ENCODE assay signal across 26 mouse cellular contexts in the genomic region with DNA sequence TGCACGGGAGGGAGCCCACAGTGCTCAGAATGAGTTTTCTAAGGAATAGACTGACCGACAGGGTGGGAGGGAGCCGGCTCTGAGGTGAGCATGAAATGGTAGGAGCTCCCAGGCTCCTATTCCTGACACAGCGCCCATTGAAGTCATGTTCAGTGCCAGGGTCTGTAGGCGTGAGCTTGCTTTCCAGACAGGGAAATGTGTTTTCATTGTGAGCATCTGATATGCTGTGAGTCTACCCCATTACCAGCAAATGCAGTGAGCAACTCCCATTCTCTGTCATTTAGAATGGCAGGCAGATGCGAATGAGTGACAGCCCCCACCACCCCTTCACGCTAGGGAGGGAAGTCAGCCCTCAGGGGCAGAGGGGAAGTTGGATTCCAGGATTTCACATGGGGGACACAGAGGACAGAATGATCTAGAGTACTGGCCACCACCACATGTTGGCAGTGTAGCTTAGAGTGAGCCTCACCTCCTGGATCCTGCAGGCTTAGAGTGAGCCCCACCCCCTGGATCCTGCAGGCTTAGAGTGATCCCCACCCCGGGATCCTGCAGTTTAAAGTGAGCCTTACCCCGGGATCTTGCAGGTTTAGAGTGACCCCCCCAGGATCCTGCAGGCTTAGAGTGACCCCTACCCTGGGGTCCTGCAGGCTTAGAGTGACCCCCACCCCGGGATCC.
DNase-seq lines count a peak whose midpoint lies in the region; ATAC-seq and TF ChIP-seq lines count a peak whose summit lies in the region.
"Had no signal": no experiment of that assay in that cellular context is flagged by ENCODE, and none has a peak within 500 bp of the region (broad histone marks: within the 10 kb centered on the region; RNA-seq: fewer than 3 reads in every experiment).

No protein-coding gene starts in this region.

- H3K9me3 ChIP-seq in forebrain, embryonic 16.5 days (ENCODE audit: control insufficient read depth, low read length), result no peaks in the 10 kb centered on the region
- no peaks in the 10 kb centered on the region for H3K9me3 ChIP-seq in forebrain, embryonic 14.5 days (replicated peaks; ENCODE audit: control insufficient read depth, low read length)
- H3K9me3 ChIP-seq in intestine, postnatal 0 days (ENCODE audit: control insufficient read depth), result no peaks in the 10 kb centered on the region
- no peaks in the 10 kb centered on the region for H3K9me3 ChIP-seq in intestine, embryonic 16.5 days (ENCODE audit: control insufficient read depth, low read length)
- H3K9me3 ChIP-seq: embryonic facial prominence, embryonic 15.5 days; heart, embryonic 15.5 days; kidney, embryonic 15.5 days; limb, embryonic 12.5 days; stomach, embryonic 15.5 days had no signal

- H3K4me3 ChIP-seq in forebrain, embryonic 16.5 days (replicated peaks; ENCODE audit: low read length), result no peak overlapping the region
- no peak overlapping the region for H3K4me3 ChIP-seq in forebrain, embryonic 14.5 days (ENCODE audit: low read depth, low read length)
- H3K4me3 ChIP-seq in intestine, postnatal 0 days (ENCODE audit: low read depth, low read length), result no peak overlapping the region
- no peak overlapping the region for H3K4me3 ChIP-seq in intestine, embryonic 16.5 days (ENCODE audit: low read length)
- H3K4me3 ChIP-seq: embryonic facial prominence, embryonic 15.5 days; heart, embryonic 15.5 days; kidney, embryonic 15.5 days; limb, embryonic 12.5 days; stomach, embryonic 15.5 days had no signal

- H3K27ac ChIP-seq in forebrain, embryonic 16.5 days (ENCODE audit: low read length), result peak overlapping the region; percentile 43; the same call in 1 of the 2 replicates
- H3K27ac ChIP-seq in forebrain, embryonic 14.5 days (ENCODE audit: low read depth, low read length), result no peak overlapping the region
- no peak overlapping the region for H3K27ac ChIP-seq in intestine, postnatal 0 days (ENCODE audit: low read depth, low read length)
- H3K27ac ChIP-seq in intestine, embryonic 16.5 days (ENCODE audit: low read length), result no peak overlapping the region
- H3K27ac ChIP-seq: embryonic facial prominence, embryonic 15.5 days; heart, embryonic 15.5 days; kidney, embryonic 15.5 days; limb, embryonic 12.5 days; macrophage; stomach, embryonic 15.5 days had no signal

- ATAC-seq in forebrain, embryonic 16.5 days, result peak; percentile 37
- no peak for ATAC-seq in forebrain, embryonic 14.5 days
- ATAC-seq in intestine, postnatal 0 days, result no peak
- ATAC-seq in intestine, embryonic 16.5 days, result no peak
- ATAC-seq: CD4-positive, CD25-positive, alpha-beta regulatory T cell, adult 4 months; hindbrain, embryonic 16.5 days; liver, postnatal 0 days; lung, postnatal 0 days had no signal

- 0 out of 2 replicates have a peak overlapping the region, but pooled peaks have one; percentile 16 for H3K9ac ChIP-seq in forebrain, embryonic 16.5 days (replicated peaks; ENCODE audit: low read depth, low read length)
- no peak overlapping the region for H3K9ac ChIP-seq in forebrain, embryonic 14.5 days (ENCODE audit: low read length)
- no peak overlapping the region for H3K9ac ChIP-seq in intestine, postnatal 0 days (ENCODE audit: low read depth, low read length)
- no peak overlapping the region for H3K9ac ChIP-seq in intestine, embryonic 16.5 days (ENCODE audit: low read depth, low read length)
- H3K9ac ChIP-seq: embryonic facial prominence, embryonic 15.5 days; heart, embryonic 15.5 days; kidney, embryonic 15.5 days; limb, embryonic 12.5 days; liver, postnatal 0 days; stomach, embryonic 15.5 days had no signal

- H3K27me3 ChIP-seq in forebrain, embryonic 16.5 days (replicated peaks; ENCODE audit: control insufficient read depth, insufficient read depth, low read length), result no peaks in the 10 kb centered on the region
- H3K27me3 ChIP-seq in forebrain, embryonic 14.5 days (replicated peaks; ENCODE audit: control insufficient read depth, insufficient read depth, low read length), result no peaks in the 10 kb centered on the region
- H3K27me3 ChIP-seq in intestine, postnatal 0 days (replicated peaks; ENCODE audit: control insufficient read depth, insufficient read depth, low read length), result no peaks in the 10 kb centered on the region
- no peaks in the 10 kb centered on the region for H3K27me3 ChIP-seq in intestine, embryonic 16.5 days (replicated peaks; ENCODE audit: control insufficient read depth, insufficient read depth, low read length)
- H3K27me3 ChIP-seq: stomach, embryonic 15.5 days had no signal

- 0 out of 2 replicates have a peak, but pooled peaks have one; percentile 5 for TF ChIP-seq CTCF in intestine, postnatal 0 days (IDR thresholded peaks at IDR 0.05; ENCODE audit: low read depth)

- 48% methylated on average over 10 of the region's 10 CpGs for WGBS in forebrain, embryonic 16.5 days
- 57% methylated on average over 10 of the region's 10 CpGs for WGBS in forebrain, embryonic 14.5 days
- 59% methylated on average over 10 of the region's 10 CpGs for WGBS in intestine, postnatal 0 days
- 57% methylated on average over 10 of the region's 10 CpGs for WGBS in intestine, embryonic 16.5 days

- DNase-seq in forebrain, embryonic 14.5 days (ENCODE audit: low spot score), result no peak
- peak; percentile 34 for DNase-seq in retina, postnatal 1 day
- no peak for DNase-seq in retina, embryonic 14.5 days (ENCODE audit: low spot score)
- no peak for DNase-seq in left cerebral cortex, adult 11 months (ENCODE audit: low spot score)
- no peak for DNase-seq in right cerebral cortex, postnatal 36 days (ENCODE audit: low spot score in 2 of 2)
- DNase-seq: adrenal gland, postnatal 14 days; cerebellum, adult 9-10 months; gastrocnemius, postnatal 36 days; heart, postnatal 36 days; kidney, adult 11 months; liver, postnatal 0 days; right cerebral cortex, postnatal 25 days; thymus, postnatal 25 days had no signal

- H3K4me1 ChIP-seq in forebrain, embryonic 16.5 days (replicated peaks; ENCODE audit: control insufficient read depth, insufficient read depth, low read length), result peaks cover 16% of the 10 kb centered on the region
- H3K4me1 ChIP-seq in forebrain, embryonic 14.5 days (ENCODE audit: control insufficient read depth, insufficient read depth, low read length), result no peaks in the 10 kb centered on the region
- H3K4me1 ChIP-seq in intestine, postnatal 0 days (replicated peaks; ENCODE audit: control insufficient read depth, insufficient read depth, low read length), result no peaks in the 10 kb centered on the region
- no peaks in the 10 kb centered on the region for H3K4me1 ChIP-seq in intestine, embryonic 16.5 days (ENCODE audit: control insufficient read depth, insufficient read depth, low read length)
- H3K4me1 ChIP-seq: embryonic facial prominence, embryonic 15.5 days; stomach, embryonic 15.5 days had no signal

- H3K4me2 ChIP-seq in forebrain, embryonic 16.5 days (ENCODE audit: low read length), result no peak overlapping the region
- H3K4me2 ChIP-seq in forebrain, embryonic 14.5 days (ENCODE audit: low read length), result no peak overlapping the region
- H3K4me2 ChIP-seq in intestine, postnatal 0 days (replicated peaks; ENCODE audit: low read depth), result no peak overlapping the region
- H3K4me2 ChIP-seq in intestine, embryonic 16.5 days (ENCODE audit: low read depth, low read length), result no peak overlapping the region
- H3K4me2 ChIP-seq: embryonic facial prominence, embryonic 15.5 days; heart, embryonic 15.5 days; kidney, embryonic 15.5 days; limb, embryonic 12.5 days; liver, embryonic 11.5 days; stomach, embryonic 15.5 days had no signal

- H3K36me3 ChIP-seq in forebrain, embryonic 16.5 days (ENCODE audit: control insufficient read depth, insufficient read depth), result no peaks in the 10 kb centered on the region
- H3K36me3 ChIP-seq in forebrain, embryonic 14.5 days (ENCODE audit: control insufficient read depth, insufficient read depth, low read length), result no peaks in the 10 kb centered on the region
- no peaks in the 10 kb centered on the region for H3K36me3 ChIP-seq in intestine, postnatal 0 days (ENCODE audit: control insufficient read depth, insufficient read depth)
- H3K36me3 ChIP-seq in intestine, embryonic 16.5 days (ENCODE audit: control insufficient read depth, insufficient read depth, low read length), result no peaks in the 10 kb centered on the region
- H3K36me3 ChIP-seq: embryonic facial prominence, embryonic 15.5 days; heart, embryonic 15.5 days; kidney, embryonic 15.5 days; limb, embryonic 12.5 days; stomach, embryonic 15.5 days had no signal
